Mouse (Mus musculus) heart, adult 8-10 months (tissue): ENCODE results near the gene Olfr918. TPM values are rescaled to one million over a fixed set of nuclear protein-coding genes. Genes with fewer than 3 reads are reported as not detected.

ENCODE experiments used
- DNase-seq: peaks from one replicate; pipeline ENCODE4 v3.0.0; 2022; ENCODE audit warnings: low spot score
- total RNA-seq, 4 experiments: library from RNA; stranded (reverse); gene quantifications; 2 replicates each; pipeline ENCODE4 v1.2.4; 2022

Gene Olfr918
- not detected for total RNA-seq

GRCm38 (mm10) chr9:38674501-38674900, at the start of gene Olfr918:
Olfr918 (minus strand) TSS chr9:38674601.
- no peak for DNase-seq

GRCm38 (mm10) chr9:38724044-38724443, 49.6 kb upstream of the Olfr918 start:
- no peak for DNase-seq

- DNase-seq: peak; percentile 6
Measured at GRCm38 (mm10) chr9:38718927-38719441, 44.6 kb upstream of the Olfr918 start.

GRCm38 (mm10) chr9:38718102-38718501, 43.7 kb upstream of the Olfr918 start, which contains the start of gene Vwa5a:
Vwa5a (plus strand) TSS chr9:38718268.
- DNase-seq: peak; percentile 79

- no peak for DNase-seq
Measured at GRCm38 (mm10) chr9:38672887-38673286, 1.5 kb downstream of the Olfr918 start.

GRCm38 (mm10) chr9:38665742-38666141, 8.7 kb downstream of the Olfr918 start, which contains the start of gene Olfr917:
Olfr917 (minus strand) TSS chr9:38665842.
- no peak for DNase-seq

DNA sequence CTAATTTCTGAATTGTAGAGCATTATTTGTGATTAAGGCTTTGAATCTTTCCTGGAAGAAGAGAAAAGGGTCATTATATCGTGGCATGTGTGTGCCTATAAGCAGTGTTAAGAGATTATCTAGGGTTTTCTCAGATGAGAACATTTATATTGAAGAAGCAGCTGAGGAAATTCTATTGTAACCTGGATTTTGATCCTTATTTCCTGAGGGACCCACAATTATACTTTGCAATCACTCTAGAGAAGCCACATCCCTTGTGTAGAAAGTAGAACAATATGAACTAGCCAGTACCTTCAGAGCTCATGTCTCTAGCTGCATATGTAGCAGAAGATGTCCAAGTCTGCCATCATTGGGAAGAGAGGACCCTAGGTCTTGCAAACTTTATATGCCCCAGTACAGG, 14.6 kb downstream of the Olfr918 start, which contains the start of gene Olfr916:
Gene Olfr916 (minus strand): TSS at position 101 of the 400 bp plus-strand sequence.
- no peak for DNase-seq

DNA sequence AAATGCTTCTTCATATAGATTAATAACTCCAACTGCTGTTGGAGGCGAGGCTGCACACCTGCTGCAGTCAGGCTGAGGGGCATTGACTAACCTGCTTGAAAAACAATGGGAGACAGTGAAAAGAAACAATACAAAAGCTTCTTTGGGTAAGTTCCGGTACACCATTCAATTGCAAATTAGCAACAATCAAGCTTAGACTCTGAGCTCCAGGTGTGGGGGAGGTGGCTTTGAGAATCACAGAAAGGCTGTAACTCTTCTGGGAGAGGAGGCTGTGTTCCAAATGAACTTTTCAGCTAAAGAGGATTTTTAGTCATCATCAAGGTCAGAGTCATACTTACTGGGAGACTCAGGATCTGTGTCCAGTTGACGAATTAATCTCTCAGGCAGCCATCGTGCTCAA, 42.0 kb downstream of the Olfr918 start:
- no peak for DNase-seq

Other genes starting within 250 kb of the Olfr918 start
- not detected for gene Olfr901, start 245.1 kb downstream of the Olfr918 start, total RNA-seq
- not detected for gene Olfr902, start 226.9 kb downstream of the Olfr918 start, total RNA-seq
- not detected for gene Olfr904, start 211.5 kb downstream of the Olfr918 start, total RNA-seq
- gene Olfr905, start 203.5 kb downstream of the Olfr918 start, total RNA-seq: not detected
- gene Olfr906, start 187.5 kb downstream of the Olfr918 start, total RNA-seq: not detected
- not detected for gene Olfr907, start 178.8 kb downstream of the Olfr918 start, total RNA-seq
- gene Olfr911-ps1, start 153.0 kb downstream of the Olfr918 start, total RNA-seq: not detected
- not detected for gene Olfr910, start 136.8 kb downstream of the Olfr918 start, total RNA-seq
- gene Olfr912, start 94.4 kb downstream of the Olfr918 start, total RNA-seq: not detected
- not detected for gene Olfr913, start 81.8 kb downstream of the Olfr918 start, total RNA-seq
- gene Olfr914, start 69.5 kb downstream of the Olfr918 start, total RNA-seq: not detected
- gene Olfr916, start 14.7 kb downstream of the Olfr918 start, total RNA-seq: not detected
- not detected for gene Olfr917, start 8.8 kb downstream of the Olfr918 start, total RNA-seq
- not detected for gene Olfr919, start 29.1 kb upstream of the Olfr918 start, total RNA-seq
- gene Vwa5a, start 43.7 kb upstream of the Olfr918 start, total RNA-seq: 10 to 100 TPM; 18.4 to 25.0 (median 22.9) TPM
- under 1 TPM in 3 of 4 experiments, not detected in 1; 0.09 to 0.16 (median 0.13) TPM for gene Olfr920, start 77.7 kb upstream of the Olfr918 start, total RNA-seq
- not detected for gene Olfr921, start 98.5 kb upstream of the Olfr918 start, total RNA-seq
- not detected for gene Olfr922, start 140.0 kb upstream of the Olfr918 start, total RNA-seq
- gene Olfr923, start 151.9 kb upstream of the Olfr918 start, total RNA-seq: not detected
- gene Olfr924, start 169.8 kb upstream of the Olfr918 start, total RNA-seq: not detected
- gene Olfr26, start 180.5 kb upstream of the Olfr918 start, total RNA-seq: not detected
- gene Olfr926, start 202.5 kb upstream of the Olfr918 start, total RNA-seq: not detected